Mouse (Mus musculus): ENCODE measurements at regions not wholly inside any gene's neighbourhood (a gene's known extent, or its start where the extent isn't known, plus 50 kb on each side); places are given as distances from the start of the nearest gene placed in this dataset.
A peak's percentile ranks its signal among the peaks of the same experiment; 100 is the strongest.

GRCm38 (mm10) chr2:9267675-9268074 lies 613.4 kb upstream of the 4930412O13Rik start:
- DNase-seq = no peak

- no peak for DNase-seq
These were observed 597.6 kb upstream of the 4930412O13Rik start for GRCm38 (mm10) chr2:9283441-9283840.

- DNase-seq = no peak
These were observed 595.3 kb upstream of the 4930412O13Rik start for GRCm38 (mm10) chr2:9285800-9286199.

- DNase-seq = no peak
These were observed 594.0 kb upstream of the 4930412O13Rik start for GRCm38 (mm10) chr2:9287077-9287476.

GRCm38 (mm10) chr2:9287623-9288022 lies 593.4 kb upstream of the 4930412O13Rik start:
- DNase-seq = no peak

- DNase-seq = no peak
These were observed 549.3 kb upstream of the 4930412O13Rik start for GRCm38 (mm10) chr2:9331630-9332352.

- DNase-seq = no peak
These were observed 532.1 kb upstream of the 4930412O13Rik start for GRCm38 (mm10) chr2:9348982-9349381.

GRCm38 (mm10) chr2:9349994-9350393 lies 531.1 kb upstream of the 4930412O13Rik start:
- DNase-seq = no peak

- DNase-seq = peak in 1 of 2 experiments; percentile 7
These were observed 528.9 kb upstream of the 4930412O13Rik start for GRCm38 (mm10) chr2:9352190-9352589.

GRCm38 (mm10) chr2:9360020-9360419 lies 521.0 kb upstream of the 4930412O13Rik start:
- DNase-seq = no peak

- no peak for DNase-seq
These were observed 513.1 kb upstream of the 4930412O13Rik start for GRCm38 (mm10) chr2:9367801-9368584.

- no peak for DNase-seq
These were observed 511.5 kb upstream of the 4930412O13Rik start for GRCm38 (mm10) chr2:9369572-9369971.

GRCm38 (mm10) chr2:9386566-9386965 lies 494.5 kb upstream of the 4930412O13Rik start:
- no peak for DNase-seq

GRCm38 (mm10) chr2:9388058-9388457 lies 493.0 kb upstream of the 4930412O13Rik start:
- no peak for DNase-seq

- no peak for DNase-seq
These were observed 485.6 kb upstream of the 4930412O13Rik start for GRCm38 (mm10) chr2:9395379-9395999.

GRCm38 (mm10) chr2:9401461-9401860 lies 479.6 kb upstream of the 4930412O13Rik start:
- DNase-seq = no peak

- no peak for DNase-seq
These were observed 478.8 kb upstream of the 4930412O13Rik start for GRCm38 (mm10) chr2:9402281-9402680.

- no peak for DNase-seq
These were observed 472.0 kb upstream of the 4930412O13Rik start for GRCm38 (mm10) chr2:9409075-9409474.

- DNase-seq = no peak
These were observed 458.4 kb upstream of the 4930412O13Rik start for GRCm38 (mm10) chr2:9422686-9423085.

GRCm38 (mm10) chr2:9423534-9423933 lies 457.5 kb upstream of the 4930412O13Rik start:
- no peak for DNase-seq

GRCm38 (mm10) chr2:9433110-9433940 lies 447.7 kb upstream of the 4930412O13Rik start:
- no peak for DNase-seq

GRCm38 (mm10) chr2:9435155-9435872 lies 445.7 kb upstream of the 4930412O13Rik start:
- no peak for DNase-seq

Measured in kidney, adult 8-10 months (tissue).